ENCODE assay signal across 11 mouse cellular contexts in genomic region chr11:96967544-96968269, GRCm38 (mm10). TPM values are rescaled to one million over a fixed set of nuclear protein-coding genes. Genes with fewer than 3 reads are reported as not detected.
DNase-seq lines count a peak whose midpoint lies in the region; ATAC-seq lines count a peak whose summit lies in the region.
"Had no signal": no experiment of that assay in that cellular context is flagged by ENCODE, and none has a peak within 500 bp of the region (broad histone marks: within the 10 kb centered on the region; RNA-seq: fewer than 3 reads in every experiment).

No protein-coding gene starts in this region.

- no peak overlapping the region for H3K9ac ChIP-seq in hindbrain, embryonic 11.5 days (ENCODE audit: low read depth, low read length)
- peak overlapping the region; percentile 64 for H3K9ac ChIP-seq in liver, embryonic 13.5 days
- no peak overlapping the region; the same call in 1 of the 2 replicates for H3K9ac ChIP-seq in forebrain, embryonic 14.5 days (ENCODE audit: low read length)
- H3K9ac ChIP-seq: hindbrain, embryonic 12.5 days had no signal

- 89% methylated on average over 11 of the region's 11 CpGs for WGBS in hindbrain, embryonic 10.5 days
- WGBS in hindbrain, embryonic 11.5 days: 88% methylated on average over 11 of the region's 11 CpGs
- WGBS in liver, embryonic 13.5 days (ENCODE audit: insufficient replicate concordance): 23% methylated on average over 11 of the region's 11 CpGs
- WGBS in forebrain, embryonic 14.5 days: 92% methylated on average over 11 of the region's 11 CpGs

- H3K4me1 ChIP-seq in hindbrain, embryonic 10.5 days (replicated peaks): peaks cover 30% of the 10 kb centered on the region
- 0 out of 2 replicates have a peak, but pooled peaks cover 2% of the 10 kb centered on the region for H3K4me1 ChIP-seq in hindbrain, embryonic 11.5 days (replicated peaks; ENCODE audit: control insufficient read depth, insufficient read depth, low read length)
- peaks cover 93% of the 10 kb centered on the region for H3K4me1 ChIP-seq in liver, embryonic 13.5 days (replicated peaks)
- no peaks in the 10 kb centered on the region for H3K4me1 ChIP-seq in forebrain, embryonic 14.5 days (ENCODE audit: control insufficient read depth, insufficient read depth, low read length)

- H3K27ac ChIP-seq in hindbrain, embryonic 10.5 days: peak overlapping the region; percentile 35; the same call in 1 of the 2 replicates
- H3K27ac ChIP-seq in hindbrain, embryonic 11.5 days (ENCODE audit: low read depth, low read length): no peak overlapping the region
- H3K27ac ChIP-seq in liver, embryonic 13.5 days: peak overlapping the region; percentile 88
- no peak overlapping the region for H3K27ac ChIP-seq in forebrain, embryonic 14.5 days (ENCODE audit: low read depth, low read length)
- H3K27ac ChIP-seq: hindbrain, embryonic 12.5 days had no signal

- no peak for DNase-seq in hindbrain, embryonic 10.5 days (ENCODE audit: low spot score)
- no peak for DNase-seq in hindbrain, embryonic 11.5 days (ENCODE audit: low spot score)
- peak; percentile 63 for DNase-seq in 416B (ENCODE audit: low read depth)
- peak; percentile 37 for DNase-seq in T-cell, adult 2 months (ENCODE audit: low spot score)
- no peak for DNase-seq in liver, embryonic 13.5 days
- no peak for DNase-seq in right cerebral cortex, postnatal 25 days
- no peak for DNase-seq in spleen, postnatal 4 days (ENCODE audit: low spot score in 2 of 2)
- DNase-seq in forebrain, embryonic 14.5 days (ENCODE audit: low spot score): no peak
- DNase-seq: embryo, embryonic 11 days had no signal

- no peak overlapping the region for H3K4me3 ChIP-seq in hindbrain, embryonic 10.5 days
- H3K4me3 ChIP-seq in hindbrain, embryonic 11.5 days (ENCODE audit: low read depth, low read length): no peak overlapping the region
- H3K4me3 ChIP-seq in liver, embryonic 13.5 days (replicated peaks): peak overlapping the region; percentile 33
- no peak overlapping the region for H3K4me3 ChIP-seq in forebrain, embryonic 14.5 days (ENCODE audit: low read depth, low read length)
- H3K4me3 ChIP-seq: hindbrain, embryonic 12.5 days had no signal

- no peak overlapping the region for H3K4me2 ChIP-seq in hindbrain, embryonic 11.5 days (replicated peaks; ENCODE audit: low read depth, low read length)
- H3K4me2 ChIP-seq in liver, embryonic 13.5 days: peak overlapping the region; percentile 64
- no peak overlapping the region for H3K4me2 ChIP-seq in forebrain, embryonic 14.5 days (ENCODE audit: low read length)
- H3K4me2 ChIP-seq: hindbrain, embryonic 12.5 days had no signal

- peaks cover 24% of the 10 kb centered on the region for H3K36me3 ChIP-seq in hindbrain, embryonic 10.5 days
- no peaks in the 10 kb centered on the region for H3K36me3 ChIP-seq in hindbrain, embryonic 11.5 days (ENCODE audit: control insufficient read depth, insufficient read depth, low read length)
- H3K36me3 ChIP-seq in liver, embryonic 13.5 days: peaks cover 31% of the 10 kb centered on the region
- H3K36me3 ChIP-seq in forebrain, embryonic 14.5 days (ENCODE audit: control insufficient read depth, insufficient read depth, low read length): peaks cover 8% of the 10 kb centered on the region

- H3K27me3 ChIP-seq in hindbrain, embryonic 10.5 days (ENCODE audit: insufficient read depth, poor library complexity, severe bottlenecking): no peaks in the 10 kb centered on the region
- H3K27me3 ChIP-seq in hindbrain, embryonic 11.5 days (ENCODE audit: control insufficient read depth, insufficient read depth, low read length): no peaks in the 10 kb centered on the region
- H3K27me3 ChIP-seq in liver, embryonic 13.5 days: no peaks in the 10 kb centered on the region
- no peaks in the 10 kb centered on the region for H3K27me3 ChIP-seq in forebrain, embryonic 14.5 days (replicated peaks; ENCODE audit: control insufficient read depth, insufficient read depth, low read length)
- H3K27me3 ChIP-seq: hindbrain, embryonic 12.5 days; Patski had no signal

- ATAC-seq in hindbrain, embryonic 11.5 days (ENCODE audit: low FRiP score): no peak
- peak; percentile 14 for ATAC-seq in liver, embryonic 13.5 days (ENCODE audit: low read depth)
- ATAC-seq in forebrain, embryonic 14.5 days: no peak
- ATAC-seq: Patski had no signal

- H3K9me3 ChIP-seq in hindbrain, embryonic 10.5 days: no peaks in the 10 kb centered on the region
- H3K9me3 ChIP-seq in hindbrain, embryonic 11.5 days (ENCODE audit: control insufficient read depth, low read length): no peaks in the 10 kb centered on the region
- no peaks in the 10 kb centered on the region for H3K9me3 ChIP-seq in liver, embryonic 13.5 days (replicated peaks)
- no peaks in the 10 kb centered on the region for H3K9me3 ChIP-seq in forebrain, embryonic 14.5 days (replicated peaks; ENCODE audit: control insufficient read depth, low read length)
- H3K9me3 ChIP-seq: hindbrain, embryonic 12.5 days had no signal

RNA-seq across cellular contexts. Expression of gene Sp2, which starts 15.1 kb away (rescaled TPM):
- polyA plus RNA-seq in hindbrain, embryonic 10.5 days (2016; fragmentation: Nextera tagmentation; extraction: Ambion mirVana): 29.5 and 31.4 TPM in 2 replicates
- polyA plus RNA-seq in hindbrain, embryonic 11.5 days (2014; fragmentation: Nextera tagmentation; extraction: Ambion mirVana): 17.8 and 22.1 TPM in 2 replicates
- polyA plus RNA-seq in liver, embryonic 13.5 days (2015; fragmentation: Nextera tagmentation; extraction: Ambion mirVana): 13.0 and 15.3 TPM in 2 replicates
- 14.3 and 14.6 TPM in 2 replicates for polyA plus RNA-seq in forebrain, embryonic 14.5 days (2014; fragmentation: Nextera tagmentation; extraction: Ambion mirVana)

RNA-seq across cellular contexts. Expression of gene Pnpo, which starts 23.9 kb away (rescaled TPM):
- polyA plus RNA-seq in hindbrain, embryonic 10.5 days (2016; fragmentation: Nextera tagmentation; extraction: Ambion mirVana): 31.4 and 36.4 TPM in 2 replicates
- polyA plus RNA-seq in hindbrain, embryonic 11.5 days (2014; fragmentation: Nextera tagmentation; extraction: Ambion mirVana): 26.0 and 29.5 TPM in 2 replicates
- 652 and 660 TPM in 2 replicates for polyA plus RNA-seq in liver, embryonic 13.5 days (2015; fragmentation: Nextera tagmentation; extraction: Ambion mirVana)
- 19.0 and 21.9 TPM in 2 replicates for polyA plus RNA-seq in forebrain, embryonic 14.5 days (2014; fragmentation: Nextera tagmentation; extraction: Ambion mirVana)

RNA-seq across cellular contexts. Expression of gene Prr15l, which starts 39.8 kb away (rescaled TPM):
- 0.37 and 0.75 TPM in 2 replicates for polyA plus RNA-seq in hindbrain, embryonic 10.5 days (2016; fragmentation: Nextera tagmentation; extraction: Ambion mirVana)
- polyA plus RNA-seq in hindbrain, embryonic 11.5 days (2014; fragmentation: Nextera tagmentation; extraction: Ambion mirVana): 0.82 and 1.1 TPM in 2 replicates
- polyA plus RNA-seq in liver, embryonic 13.5 days (2015; fragmentation: Nextera tagmentation; extraction: Ambion mirVana): 4.4 and 5.2 TPM in 2 replicates
- 0.09 TPM in 1 of 2 replicates, not detected in the other for polyA plus RNA-seq in forebrain, embryonic 14.5 days (2014; fragmentation: Nextera tagmentation; extraction: Ambion mirVana)

RNA-seq across cellular contexts. Expression of gene Sp6, which starts 45.5 kb away (rescaled TPM):
- polyA plus RNA-seq in hindbrain, embryonic 10.5 days (2016; fragmentation: Nextera tagmentation; extraction: Ambion mirVana): 1.6 and 2.3 TPM in 2 replicates
- polyA plus RNA-seq in hindbrain, embryonic 11.5 days (2014; fragmentation: Nextera tagmentation; extraction: Ambion mirVana): 0.07 TPM in 1 of 2 replicates, not detected in the other
- 0.05 and 0.08 TPM in 2 replicates for polyA plus RNA-seq in liver, embryonic 13.5 days (2015; fragmentation: Nextera tagmentation; extraction: Ambion mirVana)
- polyA plus RNA-seq in forebrain, embryonic 14.5 days (2014; fragmentation: Nextera tagmentation; extraction: Ambion mirVana): 0.17 TPM in 1 of 2 replicates, not detected in the other

RNA-seq across cellular contexts. Expression of gene Cdk5rap3, which starts 51.4 kb away (rescaled TPM):
- 112 and 124 TPM in 2 replicates for polyA plus RNA-seq in hindbrain, embryonic 10.5 days (2016; fragmentation: Nextera tagmentation; extraction: Ambion mirVana)
- polyA plus RNA-seq in hindbrain, embryonic 11.5 days (2014; fragmentation: Nextera tagmentation; extraction: Ambion mirVana): 95.5 and 98.2 TPM in 2 replicates
- polyA plus RNA-seq in liver, embryonic 13.5 days (2015; fragmentation: Nextera tagmentation; extraction: Ambion mirVana): 39.6 and 44.4 TPM in 2 replicates
- polyA plus RNA-seq in forebrain, embryonic 14.5 days (2014; fragmentation: Nextera tagmentation; extraction: Ambion mirVana): 91.2 and 98.4 TPM in 2 replicates

Comparison
In these comparisons a context has a peak if more than half of its experiments do, and no peak if none do; other contexts are left out.
1. H3K27ac ChIP-seq: peak in hindbrain, embryonic 10.5 days (single experiment) and liver, embryonic 13.5 days (single experiment); none in hindbrain, embryonic 11.5 days (single experiment) and forebrain, embryonic 14.5 days (single experiment).
2. DNase-seq: peak in 416B (single experiment) and T-cell, adult 2 months (single experiment); none in hindbrain, embryonic 10.5 days (single experiment), hindbrain, embryonic 11.5 days (single experiment), liver, embryonic 13.5 days (single experiment), right cerebral cortex, postnatal 25 days (single experiment), spleen, postnatal 4 days (0 of 2) and forebrain, embryonic 14.5 days (single experiment).
3. RNA of gene Pnpo, which starts 23.9 kb away (polyA plus RNA-seq): 652 to 660 TPM in liver, embryonic 13.5 days; 31.4 to 36.4 TPM in hindbrain, embryonic 10.5 days, 26.0 to 29.5 TPM in hindbrain, embryonic 11.5 days and 19.0 to 21.9 TPM in forebrain, embryonic 14.5 days; every median in the first group is over 10 times any median in the second.